Mouse (Mus musculus) ES-E14 (cell line): ENCODE measurements around the gene Tbx19. TPM values are rescaled to one million over a fixed set of nuclear protein-coding genes. Genes with fewer than 3 reads are reported as not detected.

ENCODE experiments used
- DNase-seq: peaks from one replicate; pipeline ENCODE4 v3.0.0-alpha.2; 2013; ENCODE audit warnings: low read depth, low spot score
- H3K27ac ChIP-seq: 2 replicates; pipeline ENCODE4 v1.5.1; 2012; ENCODE audit warnings: low read depth, mild to moderate bottlenecking, low read length, moderate library complexity, mixed read lengths; ENCODE audit not compliant: poor library complexity, insufficient read depth, severe bottlenecking
- H3K36me3 ChIP-seq: 2 replicates; pipeline ENCODE4 v1.6.1; 2012; ENCODE audit warnings: mild to moderate bottlenecking, low read length, moderate library complexity, mixed read lengths; ENCODE audit not compliant: control insufficient read depth, poor library complexity, insufficient read depth, severe bottlenecking
- H3K4me1 ChIP-seq, 2 experiments: fragments of 150-350 bp in 1 of 2; sonication (generic) in 1 of 2; 2 replicates each; pipeline ENCODE4 v1.6.1; 2012; ENCODE audit warnings: low read length in 2 of 2, mild to moderate bottlenecking in 1 of 2, mixed read lengths in 1 of 2; ENCODE audit not compliant: control insufficient read depth in 2 of 2, insufficient read depth in 2 of 2, poor library complexity in 1 of 2
- H3K4me3 ChIP-seq, 2 experiments: fragments of 150-350 bp in 1 of 2; sonication (generic) in 1 of 2; 2 replicates each; pipeline ENCODE4 v1.5.1; 2012; ENCODE audit warnings: low read length in 2 of 2, low read depth in 1 of 2, mild to moderate bottlenecking in 1 of 2, mixed read lengths in 1 of 2; ENCODE audit not compliant: insufficient read depth in 1 of 2, poor library complexity in 1 of 2, severe bottlenecking in 1 of 2
- H3K9ac ChIP-seq: 2 replicates; pipeline ENCODE4 v1.6.1; 2012; ENCODE audit warnings: low read depth, mild to moderate bottlenecking, low read length, mixed read lengths; ENCODE audit not compliant: poor library complexity, insufficient read depth, severe bottlenecking
- H3K9me3 ChIP-seq: fragments of 150-350 bp; sonication (generic); 2 replicates; pipeline ENCODE4 v1.6.1; 2012; ENCODE audit warnings: low read depth, mild to moderate bottlenecking, low read length; ENCODE audit not compliant: control insufficient read depth, insufficient read depth
- CHD2 ChIP-seq: IDR thresholded peaks from 2 replicates; pipeline ENCODE4 v1.6.1; 2014; ENCODE audit warnings: mild to moderate bottlenecking, low read depth, low read length, inconsistent platforms
- HCFC1 ChIP-seq: IDR thresholded peaks from 2 replicates; pipeline ENCODE4 v1.6.1; 2012; ENCODE audit warnings: low read length, inconsistent platforms, borderline replicate concordance; ENCODE audit not compliant: insufficient read depth
- MAFK ChIP-seq: IDR thresholded peaks from 2 replicates; pipeline ENCODE4 v1.6.1; 2014; ENCODE audit warnings: mild to moderate bottlenecking, low read depth, low read length, inconsistent platforms; ENCODE audit not compliant: insufficient read depth
- ZC3H11A ChIP-seq: IDR thresholded peaks from 2 replicates; pipeline ENCODE4 v1.6.1; 2012; ENCODE audit warnings: low read depth, mild to moderate bottlenecking, inconsistent platforms, low read length, borderline replicate concordance
- ZNF384 ChIP-seq: IDR thresholded peaks from 2 replicates; pipeline ENCODE4 v1.6.1; 2012; ENCODE audit warnings: low read depth, low read length, inconsistent platforms
- in situ Hi-C, 2 experiments: fragments of 600-800 bp; cut with MboI; formaldehyde crosslinking; loops; one replicate each; pipeline ENCODE4 v1.15.1; 2025; ENCODE audit warnings: low sequenced_read_pairs in 2 of 2, inconsistent platforms in 1 of 2; ENCODE audit not compliant: unreplicated experiment in 2 of 2
- total RNA-seq: library from RNA; depleted of rRNA; stranded (reverse); fragments of 300-350 nt; gene quantifications from 2 replicates; pipeline ENCODE4 v1.2.3, GENCODE M21; 2012

The Tbx19 gene
- total RNA-seq, 1 experiment = not detected

GRCm38 (mm10) chr1:165191611-165192010, 31.0 kb upstream of the Tbx19 start:
- H3K9ac ChIP-seq = no peak overlapping the region
- no peaks in the 10 kb centered on the region for H3K9me3 ChIP-seq
- no peak for DNase-seq
- peaks cover 4 to 17% of the 10 kb centered on the region in 2 experiments for H3K4me1 ChIP-seq
- in situ Hi-C loops = no loop called here
- H3K36me3 ChIP-seq = peaks cover 5% of the 10 kb centered on the region; the same call in 1 of the 2 replicates
- no peak overlapping the region for H3K4me3 ChIP-seq
- TF ChIP-seq HCFC1 (no peak), MAFK (no peak), ZC3H11A (no peak), CHD2 (no peak), ZNF384 (no peak)
- H3K27ac ChIP-seq = no peak overlapping the region

DNA sequence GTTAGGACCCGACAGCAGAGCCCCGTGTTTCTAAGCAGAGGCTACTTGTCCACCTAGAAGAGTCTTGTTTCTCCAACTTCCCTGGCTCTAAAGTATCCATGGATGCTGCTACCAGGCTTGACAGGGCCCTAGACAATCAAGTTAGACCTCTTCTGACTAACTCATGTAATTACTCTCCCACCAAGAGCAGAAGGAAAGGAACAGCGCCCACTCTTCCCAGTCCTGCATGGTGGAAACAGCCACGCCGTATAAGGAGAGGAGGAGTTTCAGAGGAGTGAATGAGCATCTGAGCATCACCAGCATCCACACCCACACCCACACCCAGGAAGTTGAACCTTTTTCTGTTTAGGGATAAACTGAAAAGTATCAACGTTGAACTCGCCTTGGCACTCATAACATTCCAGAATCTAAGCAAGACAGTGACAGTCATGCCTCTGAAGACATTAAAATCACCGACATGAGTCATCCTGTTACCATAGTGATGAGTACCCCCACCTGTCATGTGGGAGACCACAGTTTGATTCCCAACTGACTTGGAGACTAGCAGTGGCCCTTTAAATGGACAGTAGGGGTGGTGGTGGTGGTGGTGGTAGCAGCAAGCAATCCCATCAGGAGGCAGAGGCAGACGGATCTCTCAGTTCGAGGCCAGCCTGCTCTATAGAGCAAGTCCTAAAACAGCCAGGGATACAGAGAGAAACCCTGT, 30.1 kb upstream of the Tbx19 start:
- Histone ChIP-seq H3K36me3 (peaks cover 5% of the 10 kb centered on the region; the same call in 1 of the 2 replicates), H3K9me3 (no peaks in the 10 kb centered on the region), H3K9ac (no peak overlapping the region), H3K27ac (no peak overlapping the region), H3K4me1 (peaks cover 4 to 19% of the 10 kb centered on the region in 2 experiments), H3K4me3 (no peak overlapping the region)
- in situ Hi-C loops = no loop called here
- DNase-seq = no peak
- TF ChIP-seq CHD2 (no peak), ZNF384 (no peak), MAFK (no peak), ZC3H11A (no peak)

DNA sequence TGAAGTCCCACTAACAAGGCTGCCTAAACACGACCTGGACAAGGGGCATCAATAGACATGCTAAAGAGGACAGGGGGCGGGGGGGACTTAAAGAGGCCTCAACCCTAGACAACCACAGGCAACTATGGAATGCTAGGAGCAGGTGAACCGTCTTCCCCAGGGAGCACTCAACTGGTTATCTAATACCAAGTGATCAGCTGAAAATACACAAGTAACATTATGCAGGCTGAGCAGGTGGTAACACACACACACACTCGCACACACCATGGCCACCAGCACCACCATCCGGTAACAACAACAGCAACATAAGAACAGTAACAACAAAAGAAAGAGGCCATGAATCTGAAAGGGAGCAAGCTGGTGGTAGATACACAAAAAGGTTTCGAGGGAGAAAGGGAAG, 29.5 kb upstream of the Tbx19 start:
- Histone ChIP-seq H3K9me3 (no peaks in the 10 kb centered on the region), H3K9ac (no peak overlapping the region), H3K4me1 (peaks cover 4 to 19% of the 10 kb centered on the region in 2 experiments), H3K36me3 (peaks cover 5% of the 10 kb centered on the region; the same call in 1 of the 2 replicates), H3K27ac (no peak overlapping the region), H3K4me3 (no peak overlapping the region)
- no peak for DNase-seq
- no peak for TF ChIP-seq ZNF384
- no peak for TF ChIP-seq MAFK
- in situ Hi-C loops = no loop called here

DNA sequence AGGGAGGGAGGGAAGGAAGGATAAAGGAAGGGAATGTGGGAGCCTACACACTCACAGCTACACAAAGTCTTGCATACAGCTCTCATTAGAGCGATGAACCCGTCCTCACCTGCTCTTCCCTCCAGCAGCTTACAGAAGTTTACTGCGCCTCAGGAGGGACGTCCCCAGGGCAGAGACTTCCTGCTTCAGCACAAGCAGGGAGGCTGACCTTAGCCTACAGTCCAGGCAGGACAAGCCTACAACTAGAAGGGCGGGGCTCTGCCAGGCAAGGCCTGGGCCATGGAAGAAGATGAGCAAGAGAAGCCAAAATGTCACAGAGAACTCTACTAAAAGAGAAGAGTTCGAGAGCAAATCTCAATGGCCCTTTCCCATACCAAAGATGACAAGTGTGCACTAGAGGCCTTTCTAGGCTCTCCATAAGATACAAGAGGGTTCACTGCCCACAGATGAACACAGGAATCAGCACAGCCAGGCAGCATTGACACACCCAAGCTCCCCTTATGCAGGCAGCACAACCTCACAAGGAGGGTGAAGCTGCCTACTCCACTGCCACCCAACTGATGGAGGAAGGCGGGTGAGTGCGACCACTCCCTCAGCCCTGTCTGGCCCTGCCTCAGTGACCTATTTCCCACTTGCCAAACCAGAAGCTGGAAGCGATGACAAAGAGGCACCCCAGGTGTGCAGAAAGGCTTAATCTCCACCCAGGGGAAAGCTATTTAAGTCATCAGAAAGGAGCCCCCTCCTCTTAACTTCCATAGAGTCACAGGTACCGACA, 28.4 kb upstream of the Tbx19 start:
- no peak overlapping the region for H3K9ac ChIP-seq
- in situ Hi-C loops = no loop called here
- H3K4me3 ChIP-seq = no peak overlapping the region
- H3K9me3 ChIP-seq = no peaks in the 10 kb centered on the region
- TF ChIP-seq ZC3H11A (no peak), CHD2 (no peak), HCFC1 (no peak), ZNF384 (no peak), MAFK (no peak)
- H3K36me3 ChIP-seq = peaks cover 8% of the 10 kb centered on the region; the same call in 1 of the 2 replicates
- H3K27ac ChIP-seq = no peak overlapping the region
- peaks cover 4 to 24% of the 10 kb centered on the region in 2 experiments for H3K4me1 ChIP-seq
- DNase-seq = no peak
